Mouse (Mus musculus): ENCODE data around the gene Tenm3. TPM values are rescaled to one million over a fixed set of nuclear protein-coding genes. Genes with fewer than 3 reads are reported as not detected.

Tenm3 gene
- total RNA-seq, 2 experiments from 2014 or later: 78.0 to 80.1 TPM

- no peak for DNase-seq (ENCODE audit: low spot score in 2 of 2)
These were observed 312.0 kb downstream of the Tenm3 start for GRCm38 (mm10) chr8:48531795-48532194.

GRCm38 (mm10) chr8:48530916-48531570 is 312.7 kb downstream of the Tenm3 start:
- peak in 1 of 2 experiments; percentile 54 for DNase-seq (ENCODE audit: low spot score in 2 of 2)

More at GRCm38 (mm10) chr8:48531795-48532194, 312.0 kb downstream of the Tenm3 start:
- TF ChIP-seq CTCF (conservative IDR thresholded peaks at IDR 0.05): no peak
- no peak overlapping the region for H3K4me3 ChIP-seq
- no peak overlapping the region for H3K27ac ChIP-seq

GRCm38 (mm10) chr8:48527418-48527817 is 316.3 kb downstream of the Tenm3 start:
- H3K4me3 ChIP-seq: no peak overlapping the region
- TF ChIP-seq CTCF (conservative IDR thresholded peaks at IDR 0.05): peak; percentile 83
- H3K27ac ChIP-seq: no peak overlapping the region
- peak in 1 of 2 experiments; percentile 21 for DNase-seq (ENCODE audit: low spot score in 2 of 2)

More at GRCm38 (mm10) chr8:48530916-48531570, 312.7 kb downstream of the Tenm3 start:
- Histone ChIP-seq H3K4me3 (no peak overlapping the region), H3K27ac (no peak overlapping the region)
- no peak for TF ChIP-seq CTCF (conservative IDR thresholded peaks at IDR 0.05)

- H3K27ac ChIP-seq: no peak overlapping the region
- no peak overlapping the region for H3K4me3 ChIP-seq
- TF ChIP-seq CTCF (conservative IDR thresholded peaks at IDR 0.05): no peak
- no peak for DNase-seq (ENCODE audit: low spot score in 2 of 2)
These were observed 321.1 kb downstream of the Tenm3 start for GRCm38 (mm10) chr8:48522536-48523123.

GRCm38 (mm10) chr8:48522004-48522403 is 321.7 kb downstream of the Tenm3 start:
- Histone ChIP-seq H3K4me3 (no peak overlapping the region), H3K27ac (no peak overlapping the region)
- no peak for DNase-seq (ENCODE audit: low spot score in 2 of 2)
- 0 out of 2 replicates have a peak, but pooled peaks have one; percentile 4 for TF ChIP-seq CTCF (conservative IDR thresholded peaks at IDR 0.05)

- DNase-seq (ENCODE audit: low spot score in 2 of 2): no peak
- TF ChIP-seq CTCF (conservative IDR thresholded peaks at IDR 0.05): no peak
- no peak overlapping the region for H3K27ac ChIP-seq
- H3K4me3 ChIP-seq: no peak overlapping the region
These were observed 326.3 kb downstream of the Tenm3 start for GRCm38 (mm10) chr8:48517431-48517830.

- no peak overlapping the region for H3K4me3 ChIP-seq
- DNase-seq (ENCODE audit: low spot score in 2 of 2): no peak
These were observed 329.5 kb downstream of the Tenm3 start for GRCm38 (mm10) chr8:48514230-48514629.

GRCm38 (mm10) chr8:48513801-48514200 is 329.9 kb downstream of the Tenm3 start:
- DNase-seq (ENCODE audit: low spot score in 2 of 2): no peak
- Histone ChIP-seq H3K4me3 (no peak overlapping the region), H3K27ac (no peak overlapping the region)
- TF ChIP-seq CTCF (conservative IDR thresholded peaks at IDR 0.05): no peak

More at GRCm38 (mm10) chr8:48514230-48514629, 329.5 kb downstream of the Tenm3 start:
- TF ChIP-seq CTCF (conservative IDR thresholded peaks at IDR 0.05): no peak
- no peak overlapping the region for H3K27ac ChIP-seq

GRCm38 (mm10) chr8:48511546-48511945 is 332.2 kb downstream of the Tenm3 start:
- no peak for TF ChIP-seq CTCF (conservative IDR thresholded peaks at IDR 0.05)
- peak overlapping the region; percentile 24; the same call in 1 of the 2 replicates for H3K27ac ChIP-seq
- peak overlapping the region; percentile 41 for H3K4me3 ChIP-seq
- no peak for DNase-seq (ENCODE audit: low spot score in 2 of 2)

GRCm38 (mm10) chr8:48511137-48511536 is 332.6 kb downstream of the Tenm3 start:
- TF ChIP-seq CTCF (conservative IDR thresholded peaks at IDR 0.05): peak; percentile 22; the same call in 1 of the 2 replicates
- peak in 1 of 2 experiments; percentile 45 for DNase-seq (ENCODE audit: low spot score in 2 of 2)
- Histone ChIP-seq H3K27ac (no peak overlapping the region; the same call in 1 of the 2 replicates), H3K4me3 (peak overlapping the region; percentile 41)

GRCm38 (mm10) chr8:48508641-48509599 is 334.8 kb downstream of the Tenm3 start:
- Histone ChIP-seq H3K4me3 (peak overlapping the region; percentile 34), H3K27ac (no peak overlapping the region)
- no peak for DNase-seq (ENCODE audit: low spot score in 2 of 2)
- TF ChIP-seq CTCF (conservative IDR thresholded peaks at IDR 0.05): no peak

- H3K4me3 ChIP-seq: no peak overlapping the region
- no peak for TF ChIP-seq CTCF (conservative IDR thresholded peaks at IDR 0.05)
- DNase-seq (ENCODE audit: low spot score in 2 of 2): no peak
- no peak overlapping the region for H3K27ac ChIP-seq
These were observed 335.8 kb downstream of the Tenm3 start for GRCm38 (mm10) chr8:48507719-48508501.
